Mouse (Mus musculus) embryonic facial prominence, embryonic 11.5 days (tissue): ENCODE results near the gene Fry. TPM values are rescaled to one million over a fixed set of nuclear protein-coding genes. Genes with fewer than 3 reads are reported as not detected.

Source experiments
- ATAC-seq: fragments of 200-750 bp; cut with Nextera tagmentation; replicated peaks from 2 replicates; pipeline ENCODE4 v1.8.0; 2017; ENCODE audit warnings: low read depth; ENCODE audit not compliant: insufficient number of reproducible peaks, low FRiP score, low TSS enrichment
- DNase-seq: peaks from one replicate; pipeline ENCODE4 v3.0.0-alpha.2; 2015; ENCODE audit warnings: low spot score
- H3K27ac ChIP-seq: fragments of 300-500 bp; sonication (generic); replicated peaks from 2 replicates; pipeline ENCODE4 v1.5.1; 2014; ENCODE audit warnings: mild to moderate bottlenecking, low read depth, low read length, control low read depth
- H3K27me3 ChIP-seq: fragments of 300-500 bp; sonication (generic); 2 replicates; pipeline ENCODE4 v1.6.1; 2014; ENCODE audit warnings: mild to moderate bottlenecking, low read length, moderate library complexity, mixed read lengths; ENCODE audit not compliant: control insufficient read depth, insufficient read depth
- H3K36me3 ChIP-seq: fragments of 300-500 bp; sonication (generic); replicated peaks from 2 replicates; pipeline ENCODE4 v1.6.1; 2014; ENCODE audit warnings: low read depth, mild to moderate bottlenecking, low read length, moderate library complexity, mixed read lengths; ENCODE audit not compliant: control insufficient read depth, insufficient read depth
- H3K4me1 ChIP-seq: fragments of 300-500 bp; sonication (generic); 2 replicates; pipeline ENCODE4 v1.6.1; 2014; ENCODE audit warnings: low read length, mixed read lengths; ENCODE audit not compliant: control insufficient read depth, insufficient read depth
- H3K4me2 ChIP-seq: fragments of 300-500 bp; sonication (generic); 2 replicates; pipeline ENCODE4 v1.6.1; 2014; ENCODE audit warnings: low read depth, mild to moderate bottlenecking, control low read depth, low read length, moderate library complexity
- H3K4me3 ChIP-seq: fragments of 300-500 bp; sonication (generic); 2 replicates; pipeline ENCODE4 v1.5.1; 2014; ENCODE audit warnings: low read depth, low read length, control low read depth
- H3K9ac ChIP-seq: fragments of 300-500 bp; sonication (generic); replicated peaks from 2 replicates; pipeline ENCODE4 v1.6.1; 2014; ENCODE audit warnings: mild to moderate bottlenecking, control low read depth, low read length
- H3K9me3 ChIP-seq: fragments of 300-500 bp; sonication (generic); replicated peaks from 2 replicates; pipeline ENCODE4 v1.6.1; 2016; ENCODE audit warnings: mild to moderate bottlenecking, low read length, inconsistent platforms, mixed read lengths; ENCODE audit not compliant: control insufficient read depth
- WGBS: fragments of 180-500 bp; shearing (Covaris S2); extraction: QIAGEN DNeasy Blood & Tissue Kit; methylation state at CpG from one replicate; pipeline ENCODE4 v1.1.7; 2014; 5-methylcytosine and 5-hydroxymethylcytosine counted together
- polyA plus RNA-seq: library from polyadenylated mRNA; unstranded; fragments of >200 nt; fragmentation: Nextera tagmentation; extraction: Ambion mirVana; gene quantifications from 2 replicates; pipeline ENCODE4 v1.2.1, GENCODE M21; 2014

The Fry gene
- polyA plus RNA-seq, 1 experiment from 2014 or later = 8.2 TPM

DNA sequence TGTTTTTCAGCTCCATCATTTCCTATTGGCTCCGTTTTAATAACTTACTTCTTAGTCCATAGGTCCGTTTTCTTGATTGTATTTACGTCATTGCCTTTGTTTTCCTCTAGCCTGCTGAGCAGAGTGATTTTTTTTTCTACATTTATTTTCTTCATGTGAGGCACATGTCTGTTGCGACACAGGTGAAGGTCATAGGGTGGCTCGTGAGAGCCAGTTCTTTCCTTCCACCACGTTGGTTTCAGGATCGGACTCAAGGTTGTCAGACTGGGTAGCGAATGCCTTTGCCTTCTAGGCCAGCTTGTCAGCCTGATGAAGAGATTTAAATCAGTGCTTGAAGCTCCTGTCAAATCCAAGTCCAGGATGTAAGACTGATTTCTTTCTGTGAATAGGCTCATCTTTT is 101.0 kb downstream of the Fry start:
- no peak for ATAC-seq
- H3K27ac ChIP-seq = no peak overlapping the region
- H3K27me3 ChIP-seq = no peaks in the 10 kb centered on the region
- H3K4me1 ChIP-seq = no peaks in the 10 kb centered on the region
- no peak overlapping the region for H3K4me2 ChIP-seq
- H3K4me3 ChIP-seq = no peak overlapping the region
- no peaks in the 10 kb centered on the region for H3K36me3 ChIP-seq
- no peaks in the 10 kb centered on the region for H3K9me3 ChIP-seq
- no peak overlapping the region for H3K9ac ChIP-seq
- WGBS = 87% methylated on average over 8 of the region's 8 CpGs
- DNase-seq = no peak

GRCm38 (mm10) chr5:150220333-150220732 is 101.9 kb downstream of the Fry start:
- ATAC-seq (no peak), DNase-seq (peak; percentile 61)
- H3K9me3 ChIP-seq = no peaks in the 10 kb centered on the region
- H3K4me3 ChIP-seq = no peak overlapping the region
- no peak overlapping the region for H3K9ac ChIP-seq
- no peaks in the 10 kb centered on the region for H3K4me1 ChIP-seq
- no peaks in the 10 kb centered on the region for H3K27me3 ChIP-seq
- H3K27ac ChIP-seq = no peak overlapping the region
- no peak overlapping the region for H3K4me2 ChIP-seq
- WGBS = 37% methylated on average over 7 of the region's 7 CpGs
- H3K36me3 ChIP-seq = no peaks in the 10 kb centered on the region

GRCm38 (mm10) chr5:150221806-150222205 is 103.4 kb downstream of the Fry start:
- Histone ChIP-seq H3K27me3 (no peaks in the 10 kb centered on the region), H3K4me2 (no peak overlapping the region), H3K9ac (no peak overlapping the region), H3K4me3 (no peak overlapping the region), H3K9me3 (no peaks in the 10 kb centered on the region), H3K36me3 (no peaks in the 10 kb centered on the region), H3K27ac (no peak overlapping the region), H3K4me1 (no peaks in the 10 kb centered on the region)
- ATAC-seq (no peak), DNase-seq (no peak)
- 85% methylated on average over 6 of the region's 6 CpGs for WGBS

GRCm38 (mm10) chr5:150223546-150224239 is 105.2 kb downstream of the Fry start:
- no peak for ATAC-seq
- 89% methylated on average over 10 of the region's 10 CpGs for WGBS

DNA sequence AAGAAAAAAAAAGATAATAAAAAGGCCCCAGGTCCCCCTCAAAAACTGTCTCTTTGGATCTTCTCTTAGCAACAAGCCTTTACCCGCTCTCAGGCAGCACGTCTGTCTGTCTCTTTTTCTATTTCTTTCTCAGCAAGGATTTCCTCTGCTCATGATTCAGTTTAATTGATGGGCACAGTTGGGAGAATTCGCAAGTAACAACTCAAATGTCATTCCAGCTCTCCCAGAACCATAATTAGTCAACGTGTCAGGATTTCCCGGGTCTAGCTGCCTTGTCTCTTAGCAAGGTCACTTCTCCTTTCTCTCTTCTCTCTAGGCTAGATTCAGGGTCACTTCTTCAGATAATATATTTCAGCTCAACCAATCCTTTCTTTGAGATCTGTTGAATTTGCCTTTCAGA is 110.6 kb downstream of the Fry start:
- H3K36me3 ChIP-seq = no peaks in the 10 kb centered on the region
- H3K9me3 ChIP-seq = no peaks in the 10 kb centered on the region
- no peak overlapping the region for H3K4me2 ChIP-seq
- H3K4me1 ChIP-seq = no peaks in the 10 kb centered on the region
- H3K4me3 ChIP-seq = no peak overlapping the region
- DNase-seq = no peak
- H3K27ac ChIP-seq = no peak overlapping the region
- no peak for ATAC-seq
- H3K27me3 ChIP-seq = no peaks in the 10 kb centered on the region
- no peak overlapping the region for H3K9ac ChIP-seq
- WGBS = 84% methylated on average over 5 of the region's 5 CpGs

More at GRCm38 (mm10) chr5:150223546-150224239, 105.2 kb downstream of the Fry start:
- Histone ChIP-seq H3K4me3 (no peak overlapping the region), H3K4me2 (no peak overlapping the region), H3K27ac (no peak overlapping the region), H3K9me3 (no peaks in the 10 kb centered on the region), H3K27me3 (no peaks in the 10 kb centered on the region), H3K36me3 (no peaks in the 10 kb centered on the region), H3K4me1 (no peaks in the 10 kb centered on the region), H3K9ac (no peak overlapping the region)
- no peak for DNase-seq

GRCm38 (mm10) chr5:150229776-150230175 is 111.3 kb downstream of the Fry start:
- ATAC-seq = no peak
- Histone ChIP-seq H3K27ac (no peak overlapping the region), H3K4me1 (no peaks in the 10 kb centered on the region), H3K27me3 (no peaks in the 10 kb centered on the region), H3K4me3 (no peak overlapping the region), H3K4me2 (no peak overlapping the region), H3K36me3 (no peaks in the 10 kb centered on the region), H3K9me3 (no peaks in the 10 kb centered on the region), H3K9ac (no peak overlapping the region)
- DNase-seq = no peak
- WGBS = 87% methylated on average over 4 of the region's 4 CpGs

- Histone ChIP-seq H3K27me3 (no peaks in the 10 kb centered on the region), H3K4me2 (no peak overlapping the region), H3K4me1 (no peaks in the 10 kb centered on the region), H3K27ac (no peak overlapping the region), H3K4me3 (no peak overlapping the region), H3K36me3 (no peaks in the 10 kb centered on the region), H3K9me3 (no peaks in the 10 kb centered on the region), H3K9ac (no peak overlapping the region)
- WGBS = 41% methylated on average over 15 of the region's 21 CpGs
- peak; percentile 71 for DNase-seq
- peak; percentile 71; the same call in 1 of the 2 replicates for ATAC-seq
These were observed 114.0 kb downstream of the Fry start for GRCm38 (mm10) chr5:150232159-150233150.
